Mouse (Mus musculus): ENCODE data around the gene Klhl3. TPM values are rescaled to one million over a fixed set of nuclear protein-coding genes. Genes with fewer than 3 reads are reported as not detected.

Klhl3 gene
- total and polyA plus RNA-seq, 2 experiments from 2014 or later: 12.2 to 12.6 TPM

DNA sequence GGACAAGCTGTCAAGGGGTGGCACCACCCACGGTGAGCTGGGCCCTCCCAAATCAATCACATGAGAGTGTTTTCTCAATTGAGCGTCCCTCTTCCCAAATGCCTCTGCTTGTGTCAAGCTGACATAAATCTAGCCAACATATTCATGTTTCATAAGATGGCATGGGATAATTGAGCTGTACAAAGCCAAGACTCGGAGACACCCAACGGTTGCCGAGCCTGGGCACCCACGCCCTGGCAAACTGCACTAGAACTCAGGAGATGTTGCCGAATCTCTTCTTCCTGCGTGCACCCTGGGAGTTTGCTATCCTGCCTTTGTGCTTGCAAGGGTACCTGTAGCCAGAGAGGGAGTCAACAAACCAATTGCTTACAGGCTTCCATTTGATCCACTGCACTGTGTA lies 70.1 kb downstream of the Klhl3 start:
- WGBS: 85% methylated on average over 8 of the region's 8 CpGs
- no peak for ATAC-seq
- no peaks in the 10 kb centered on the region for H3K4me1 ChIP-seq (ENCODE audit: insufficient read depth)

DNA sequence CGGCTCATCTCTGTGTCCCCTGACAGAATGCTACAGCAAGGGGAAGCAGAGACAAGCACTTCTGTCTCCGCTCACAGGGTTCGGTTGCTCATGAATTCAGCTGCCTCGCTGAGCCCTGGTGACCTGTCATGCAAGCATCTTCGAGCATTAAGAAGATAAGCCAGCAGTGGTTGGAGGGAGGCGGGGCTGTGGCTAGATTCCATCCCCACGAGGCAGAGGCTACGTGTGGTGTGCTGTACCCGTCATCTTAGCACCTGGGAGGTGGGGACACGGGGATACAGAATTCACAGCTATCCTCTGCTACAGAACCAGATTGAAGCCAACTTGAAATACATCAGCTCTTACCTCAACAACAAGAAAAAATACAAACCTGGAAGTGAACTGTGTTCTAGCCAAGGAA lies 73.3 kb downstream of the Klhl3 start:
- Histone ChIP-seq H3K27ac (ENCODE audit: low read depth, low read length) (no peak overlapping the region), H3K4me2 (ENCODE audit: low read depth) (no peak overlapping the region), H3K9ac (no peak overlapping the region), H3K9me3 (ENCODE audit: low read length) (no peaks in the 10 kb centered on the region), H3K4me1 (ENCODE audit: insufficient read depth) (no peaks in the 10 kb centered on the region), H3K4me3 (ENCODE audit: low read depth, low read length) (no peak overlapping the region), H3K27me3 (ENCODE audit: insufficient read depth, low read length) (no peaks in the 10 kb centered on the region), H3K36me3 (ENCODE audit: insufficient read depth) (no peaks in the 10 kb centered on the region)
- 81% methylated on average over 10 of the region's 10 CpGs for WGBS
- TF ChIP-seq CTCF (IDR thresholded peaks at IDR 0.05; ENCODE audit: low read depth): no peak
- DNase-seq (no peak), ATAC-seq (no peak)

More for the DNA sequence above, 70.1 kb downstream of the Klhl3 start:
- no peak overlapping the region for H3K9ac ChIP-seq
- H3K27me3 ChIP-seq (ENCODE audit: insufficient read depth, low read length): no peaks in the 10 kb centered on the region
- no peak for TF ChIP-seq CTCF (IDR thresholded peaks at IDR 0.05; ENCODE audit: low read depth)
- H3K36me3 ChIP-seq (ENCODE audit: insufficient read depth): no peaks in the 10 kb centered on the region
- no peak overlapping the region for H3K4me2 ChIP-seq (ENCODE audit: low read depth)
- H3K4me3 ChIP-seq (ENCODE audit: low read depth, low read length): no peak overlapping the region
- no peak for DNase-seq
- no peak overlapping the region for H3K27ac ChIP-seq (ENCODE audit: low read depth, low read length)
- no peaks in the 10 kb centered on the region for H3K9me3 ChIP-seq (ENCODE audit: low read length)

DNA sequence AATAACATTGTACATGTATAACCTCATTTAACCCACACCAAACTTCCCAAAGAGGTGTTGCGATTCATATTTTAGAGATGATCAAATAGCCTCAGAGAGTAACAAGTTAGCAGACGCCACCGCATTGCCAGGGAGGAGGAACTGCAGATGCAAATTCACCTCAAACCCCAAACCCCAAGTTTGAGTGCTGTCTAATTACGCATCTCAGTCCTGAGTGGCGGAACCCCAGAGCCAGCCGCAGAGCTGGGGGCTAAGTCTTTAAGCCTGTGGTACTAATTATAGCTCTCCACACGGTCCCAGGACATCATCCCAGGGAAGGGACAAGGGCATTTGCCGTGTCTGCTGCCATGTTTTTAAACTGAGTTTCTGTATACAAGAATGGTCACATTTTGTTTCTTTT lies 75.9 kb downstream of the Klhl3 start:
- Histone ChIP-seq H3K4me3 (ENCODE audit: low read depth, low read length) (no peak overlapping the region), H3K27me3 (ENCODE audit: insufficient read depth, low read length) (no peaks in the 10 kb centered on the region), H3K27ac (ENCODE audit: low read depth, low read length) (no peak overlapping the region), H3K36me3 (ENCODE audit: insufficient read depth) (no peaks in the 10 kb centered on the region), H3K4me1 (ENCODE audit: insufficient read depth) (no peaks in the 10 kb centered on the region), H3K9me3 (ENCODE audit: low read length) (no peaks in the 10 kb centered on the region), H3K4me2 (ENCODE audit: low read depth) (no peak overlapping the region), H3K9ac (no peak overlapping the region)
- no peak for TF ChIP-seq CTCF (IDR thresholded peaks at IDR 0.05; ENCODE audit: low read depth)
- WGBS: 67% methylated on average over 8 of the region's 8 CpGs
- ATAC-seq (no peak), DNase-seq (no peak)

DNA sequence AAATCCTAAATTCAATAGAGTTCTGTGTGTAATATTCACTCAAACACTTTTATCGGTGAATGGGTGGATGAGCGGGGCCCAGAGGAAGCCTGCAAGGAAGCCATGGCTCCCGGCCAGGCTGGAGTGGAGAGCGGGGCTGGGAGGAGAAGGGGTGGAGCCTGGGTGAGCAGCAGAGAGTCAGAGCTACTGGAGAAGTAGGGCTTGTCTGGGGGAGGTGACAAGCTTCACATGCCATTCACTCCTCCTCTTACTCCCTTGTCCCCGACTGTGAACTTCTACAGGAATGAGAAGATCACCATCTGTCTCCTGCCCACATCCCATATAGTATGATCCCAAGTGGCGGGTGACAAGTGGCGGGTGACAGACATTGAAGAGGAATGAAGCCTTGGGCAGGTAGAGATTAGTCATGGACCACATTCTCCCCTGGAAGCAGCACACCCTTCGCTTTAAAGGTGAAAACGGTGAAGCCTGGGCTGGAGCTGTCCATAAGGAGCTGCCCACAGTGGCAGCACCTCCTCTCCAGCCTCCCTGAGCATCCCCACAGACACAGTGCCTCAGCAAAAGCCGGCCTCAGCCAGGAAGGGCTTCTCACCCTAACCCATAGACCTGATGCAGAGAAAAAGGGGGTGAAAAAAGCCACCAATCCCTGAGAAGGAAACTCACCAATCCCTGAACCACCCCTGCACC lies 77.8 kb downstream of the Klhl3 start:
- ATAC-seq (no peak; the same call in 1 of the 2 replicates), DNase-seq (no peak)

DNA sequence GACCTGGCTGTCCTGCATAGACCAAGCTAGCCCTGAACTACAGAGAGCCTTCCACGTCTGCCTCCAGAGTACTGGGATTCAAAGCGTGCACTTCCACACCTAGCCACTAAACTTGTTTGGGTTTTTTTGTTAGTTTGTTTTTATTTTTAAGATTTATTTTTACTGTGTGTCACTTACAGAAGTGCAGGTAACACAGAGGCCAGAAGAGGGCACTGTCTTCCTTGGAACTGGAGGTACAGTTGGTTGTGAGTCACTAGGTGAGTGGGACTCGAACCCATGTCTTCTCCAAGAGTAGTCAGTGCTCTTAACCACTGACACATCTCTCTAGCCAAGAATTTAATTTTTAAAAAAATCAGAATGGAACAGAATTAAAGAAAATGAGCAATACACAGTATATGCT lies 78.4 kb downstream of the Klhl3 start:
- no peak overlapping the region for H3K27ac ChIP-seq (ENCODE audit: low read depth, low read length)
- no peaks in the 10 kb centered on the region for H3K4me1 ChIP-seq (ENCODE audit: insufficient read depth)
- H3K9me3 ChIP-seq (ENCODE audit: low read length): no peaks in the 10 kb centered on the region
- ATAC-seq: no peak
- no peak overlapping the region for H3K4me2 ChIP-seq (ENCODE audit: low read depth)
- no peaks in the 10 kb centered on the region for H3K36me3 ChIP-seq (ENCODE audit: insufficient read depth)
- H3K27me3 ChIP-seq (ENCODE audit: insufficient read depth, low read length): no peaks in the 10 kb centered on the region
- TF ChIP-seq CTCF (IDR thresholded peaks at IDR 0.05; ENCODE audit: low read depth): peak; percentile 25; the same call in 1 of the 2 replicates
- H3K9ac ChIP-seq: no peak overlapping the region
- 97% methylated on average over 3 of the region's 3 CpGs for WGBS
- DNase-seq: no peak
- no peak overlapping the region for H3K4me3 ChIP-seq (ENCODE audit: low read depth, low read length)

More for the DNA sequence above, 77.8 kb downstream of the Klhl3 start:
- no peak for TF ChIP-seq CTCF (IDR thresholded peaks at IDR 0.05; ENCODE audit: low read depth)
- Histone ChIP-seq H3K9me3 (ENCODE audit: low read length) (no peaks in the 10 kb centered on the region), H3K9ac (no peak overlapping the region), H3K27ac (ENCODE audit: low read depth, low read length) (no peak overlapping the region), H3K4me1 (ENCODE audit: insufficient read depth) (no peaks in the 10 kb centered on the region), H3K27me3 (ENCODE audit: insufficient read depth, low read length) (no peaks in the 10 kb centered on the region), H3K36me3 (ENCODE audit: insufficient read depth) (no peaks in the 10 kb centered on the region), H3K4me3 (ENCODE audit: low read depth, low read length) (no peak overlapping the region), H3K4me2 (ENCODE audit: low read depth) (no peak overlapping the region)
- 63% methylated on average over 10 of the region's 10 CpGs for WGBS

DNA sequence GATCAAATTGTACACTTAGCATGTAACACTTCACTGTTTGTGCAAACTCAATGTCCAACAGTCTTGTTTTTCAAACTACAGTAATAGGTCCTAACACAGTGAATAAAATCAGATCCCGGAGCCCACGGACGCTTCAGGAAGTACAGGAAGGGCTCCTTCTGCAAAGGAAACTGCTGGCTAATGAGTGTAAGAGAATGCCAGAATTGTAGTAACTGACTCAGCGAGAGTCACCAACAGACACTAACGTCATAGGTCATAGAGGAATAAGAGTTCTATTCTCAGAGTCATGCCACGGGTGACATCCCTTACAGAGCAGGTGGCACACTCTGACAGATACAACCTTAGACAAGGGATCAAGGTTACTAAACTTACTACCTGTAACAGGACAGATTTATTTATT lies 78.9 kb downstream of the Klhl3 start:
- TF ChIP-seq CTCF (IDR thresholded peaks at IDR 0.05; ENCODE audit: low read depth): no peak
- no peak overlapping the region for H3K4me2 ChIP-seq (ENCODE audit: low read depth)
- no peaks in the 10 kb centered on the region for H3K36me3 ChIP-seq (ENCODE audit: insufficient read depth)
- no peaks in the 10 kb centered on the region for H3K9me3 ChIP-seq (ENCODE audit: low read length)
- DNase-seq: no peak
- no peaks in the 10 kb centered on the region for H3K4me1 ChIP-seq (ENCODE audit: insufficient read depth)
- no peak for ATAC-seq
- no peaks in the 10 kb centered on the region for H3K27me3 ChIP-seq (ENCODE audit: insufficient read depth, low read length)
- WGBS: 88% methylated on average over 6 of the region's 6 CpGs
- no peak overlapping the region for H3K4me3 ChIP-seq (ENCODE audit: low read depth, low read length)
- no peak overlapping the region for H3K27ac ChIP-seq (ENCODE audit: low read depth, low read length)
- no peak overlapping the region for H3K9ac ChIP-seq

DNA sequence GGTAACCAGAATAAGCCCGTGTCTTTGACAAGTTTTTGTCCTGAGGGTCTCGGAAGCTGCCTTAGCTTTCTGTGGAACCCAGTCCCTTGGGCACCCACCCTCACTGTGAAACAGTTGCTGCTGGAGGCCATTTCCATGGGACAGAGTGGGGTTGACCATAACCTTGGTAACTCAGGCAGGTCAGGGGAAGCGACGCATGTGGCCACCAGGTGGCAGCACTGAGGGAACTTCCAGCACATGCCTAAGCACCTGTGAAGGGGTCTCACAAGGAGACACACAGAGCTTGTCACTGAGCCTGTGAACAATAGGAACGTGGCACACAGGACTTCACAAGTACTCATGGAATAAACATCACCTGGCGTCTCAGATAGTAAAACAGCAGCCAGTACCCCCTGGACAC lies 81.6 kb downstream of the Klhl3 start:
- ATAC-seq: no peak
- Histone ChIP-seq H3K36me3 (ENCODE audit: insufficient read depth) (no peaks in the 10 kb centered on the region), H3K4me2 (ENCODE audit: low read depth) (no peak overlapping the region), H3K4me3 (ENCODE audit: low read depth, low read length) (no peak overlapping the region), H3K9ac (no peak overlapping the region), H3K27ac (ENCODE audit: low read depth, low read length) (no peak overlapping the region), H3K27me3 (ENCODE audit: insufficient read depth, low read length) (no peaks in the 10 kb centered on the region), H3K9me3 (ENCODE audit: low read length) (no peaks in the 10 kb centered on the region), H3K4me1 (ENCODE audit: insufficient read depth) (no peaks in the 10 kb centered on the region)
- DNase-seq: peak; percentile 46
- TF ChIP-seq CTCF (IDR thresholded peaks at IDR 0.05; ENCODE audit: low read depth): peak; percentile 77
- WGBS: 44% methylated on average over 6 of the region's 6 CpGs
